Mouse (Mus musculus) gastrocnemius, postnatal 10 days (tissue): Measurements from ENCODE around the gene Gpc6. TPM values are rescaled to one million over a fixed set of nuclear protein-coding genes. Genes with fewer than 3 reads are reported as not detected.

Experiments
- DNase-seq: peaks from one replicate; pipeline ENCODE4 v3.0.0; 2021; ENCODE audit warnings: mixed read lengths
- total RNA-seq, 2 experiments: library from RNA; stranded (reverse); gene quantifications; 2 replicates each; pipeline ENCODE4 v1.2.3; 2021

Gpc6 gene
- total RNA-seq, 2 experiments from 2014 or later, result 14.4 to 17.5 TPM

- no peak for DNase-seq
Measured at GRCm38 (mm10) chr14:117932163-117932851, 1007.2 kb downstream of the Gpc6 start.

GRCm38 (mm10) chr14:117938554-117938953 is 1013.4 kb downstream of the Gpc6 start:
- DNase-seq, result peak; percentile 57

- no peak for DNase-seq
Measured at GRCm38 (mm10) chr14:117939471-117939870, 1014.4 kb downstream of the Gpc6 start.

GRCm38 (mm10) chr14:117945920-117946503 is 1020.9 kb downstream of the Gpc6 start:
- DNase-seq, result no peak

GRCm38 (mm10) chr14:117951265-117951664 is 1026.2 kb downstream of the Gpc6 start:
- DNase-seq, result no peak

GRCm38 (mm10) chr14:117951686-117952085 is 1026.6 kb downstream of the Gpc6 start:
- no peak for DNase-seq

- DNase-seq, result no peak
Measured at GRCm38 (mm10) chr14:117956051-117956450, 1030.9 kb downstream of the Gpc6 start.

- DNase-seq, result no peak
Measured at GRCm38 (mm10) chr14:117958389-117958788, 1033.3 kb downstream of the Gpc6 start.

- DNase-seq, result peak; percentile 22
Measured at GRCm38 (mm10) chr14:117961267-117961666, 1036.2 kb downstream of the Gpc6 start.

GRCm38 (mm10) chr14:117961844-117962243 is 1036.7 kb downstream of the Gpc6 start:
- DNase-seq, result no peak

- peak; percentile 49 for DNase-seq
Measured at GRCm38 (mm10) chr14:117962453-117962852, 1037.3 kb downstream of the Gpc6 start.

- DNase-seq, result no peak
Measured at GRCm38 (mm10) chr14:117972576-117972975, 1047.5 kb downstream of the Gpc6 start.

- peak; percentile 59 for DNase-seq
Measured at GRCm38 (mm10) chr14:117981532-117981931, 1056.4 kb downstream of the Gpc6 start.

GRCm38 (mm10) chr14:117988444-117988843 is 1063.3 kb downstream of the Gpc6 start:
- DNase-seq, result no peak

- no peak for DNase-seq
Measured at GRCm38 (mm10) chr14:117990203-117990602, 1065.1 kb downstream of the Gpc6 start.

GRCm38 (mm10) chr14:117992600-117993256 is 1067.6 kb downstream of the Gpc6 start:
- DNase-seq, result no peak

- DNase-seq, result no peak
Measured at GRCm38 (mm10) chr14:117993845-117994244, 1068.7 kb downstream of the Gpc6 start.

- no peak for DNase-seq
Measured at GRCm38 (mm10) chr14:118004434-118004833, 1079.3 kb downstream of the Gpc6 start.

- DNase-seq, result peak; percentile 31
Measured at GRCm38 (mm10) chr14:118005697-118006096, 1080.6 kb downstream of the Gpc6 start.

GRCm38 (mm10) chr14:118009541-118009940 is 1084.4 kb downstream of the Gpc6 start:
- no peak for DNase-seq

GRCm38 (mm10) chr14:118013237-118013636 is 1088.1 kb downstream of the Gpc6 start:
- no peak for DNase-seq

- DNase-seq, result no peak
Measured at GRCm38 (mm10) chr14:118019314-118019713, 1094.2 kb downstream of the Gpc6 start.

GRCm38 (mm10) chr14:118021867-118022543 is 1096.9 kb downstream of the Gpc6 start:
- no peak for DNase-seq
